Mouse (Mus musculus) hindbrain, postnatal 0 days (tissue): ENCODE data around the gene Clk4. TPM values are rescaled to one million over a fixed set of nuclear protein-coding genes. Genes with fewer than 3 reads are reported as not detected.

ENCODE experiments used
- ATAC-seq: fragments of 200-750 bp; cut with Nextera tagmentation; 2 replicates; pipeline ENCODE4 v1.8.0; 2017; ENCODE audit warnings: mild to moderate bottlenecking, moderate TSS enrichment, moderate library complexity
- DNase-seq: peaks from one replicate; pipeline ENCODE4 v3.0.0-alpha.2; 2015; ENCODE audit warnings: low spot score
- H3K27ac ChIP-seq: fragments of 300-500 bp; sonication (generic); 2 replicates; pipeline ENCODE4 v1.5.1; 2014; ENCODE audit warnings: mild to moderate bottlenecking
- H3K27me3 ChIP-seq: fragments of 300-500 bp; sonication (generic); 2 replicates; pipeline ENCODE4 v1.6.1; 2014; ENCODE audit warnings: low read length, mixed read lengths; ENCODE audit not compliant: insufficient read depth
- H3K36me3 ChIP-seq: fragments of 300-500 bp; sonication (generic); 2 replicates; pipeline ENCODE4 v1.6.1; 2014; ENCODE audit warnings: low read length, mixed read lengths; ENCODE audit not compliant: insufficient read depth
- H3K4me1 ChIP-seq: fragments of 300-500 bp; sonication (generic); 2 replicates; pipeline ENCODE4 v1.6.1; 2014; ENCODE audit warnings: antibody characterized with exemption, low read length, mixed read lengths; ENCODE audit not compliant: insufficient read depth
- H3K4me2 ChIP-seq: fragments of 300-500 bp; sonication (generic); 2 replicates; pipeline ENCODE4 v1.6.1; 2014; ENCODE audit warnings: low read depth, mild to moderate bottlenecking, low read length, moderate library complexity, mixed read lengths
- H3K4me3 ChIP-seq: fragments of 300-500 bp; sonication (generic); 2 replicates; pipeline ENCODE4 v1.5.1; 2014; ENCODE audit warnings: low read length
- H3K9ac ChIP-seq: fragments of 300-500 bp; sonication (generic); replicated peaks from 2 replicates; pipeline ENCODE4 v1.6.1; 2014; ENCODE audit warnings: mild to moderate bottlenecking, low read length, moderate library complexity, mixed read lengths
- H3K9me3 ChIP-seq: fragments of 300-500 bp; sonication (generic); 2 replicates; pipeline ENCODE4 v1.6.1; 2016; ENCODE audit warnings: low read length, mixed read lengths
- CTCF ChIP-seq: IDR thresholded peaks from 2 replicates; pipeline ENCODE4 v1.5.1; 2016; ENCODE audit warnings: antibody characterized with exemption, control low read depth, low read depth
- WGBS: fragments of 180-500 bp; shearing (Covaris S2); extraction: QIAGEN DNeasy Blood & Tissue Kit; methylation state at CpG from one replicate; pipeline ENCODE4 v1.1.7; 2014; 5-methylcytosine and 5-hydroxymethylcytosine counted together
- polyA plus RNA-seq: library from polyadenylated mRNA; unstranded; fragments of >200 nt; fragmentation: Nextera tagmentation; extraction: Ambion mirVana; gene quantifications from 2 replicates; pipeline ENCODE4 v1.2.1, GENCODE M21; 2015
- total RNA-seq: library from RNA; depleted of rRNA; stranded (reverse); fragments of >200 nt; gene quantifications from 2 replicates; pipeline ENCODE4 v1.2.3, GENCODE M21; 2014

The Clk4 gene
- total and polyA plus RNA-seq, 2 experiments from 2014 or later, result 57.6 to 93.3 TPM

DNA sequence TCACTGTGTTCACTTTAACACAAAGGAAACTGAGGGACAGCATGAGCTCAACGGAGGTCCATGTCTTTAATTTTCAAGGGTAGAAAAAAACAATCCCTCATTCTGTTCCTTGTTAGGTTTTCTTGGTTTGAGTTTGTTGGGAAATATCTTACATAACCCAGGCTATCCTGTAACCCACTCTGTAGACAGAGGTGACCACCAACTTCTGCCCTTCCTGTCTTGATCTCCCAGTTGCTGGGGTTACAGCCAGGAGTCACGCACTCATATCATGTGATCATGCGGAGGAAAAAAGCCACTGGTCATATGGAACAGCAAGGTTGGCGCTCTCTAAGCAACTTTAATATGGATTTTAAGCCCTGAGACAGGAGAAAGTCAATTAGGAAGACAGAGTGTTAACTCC lies 4.5 kb upstream of the Clk4 start:
- ATAC-seq, result no peak
- no peak for TF ChIP-seq CTCF
- Histone ChIP-seq H3K9me3 (no peaks in the 10 kb centered on the region), H3K4me3 (no peak overlapping the region), H3K9ac (no peak overlapping the region), H3K27ac (no peak overlapping the region), H3K27me3 (no peaks in the 10 kb centered on the region), H3K4me2 (no peak overlapping the region), H3K4me1 (no peaks in the 10 kb centered on the region), H3K36me3 (no peaks in the 10 kb centered on the region)
- 88% methylated on average over 4 of the region's 4 CpGs for WGBS
- DNase-seq, result no peak

DNA sequence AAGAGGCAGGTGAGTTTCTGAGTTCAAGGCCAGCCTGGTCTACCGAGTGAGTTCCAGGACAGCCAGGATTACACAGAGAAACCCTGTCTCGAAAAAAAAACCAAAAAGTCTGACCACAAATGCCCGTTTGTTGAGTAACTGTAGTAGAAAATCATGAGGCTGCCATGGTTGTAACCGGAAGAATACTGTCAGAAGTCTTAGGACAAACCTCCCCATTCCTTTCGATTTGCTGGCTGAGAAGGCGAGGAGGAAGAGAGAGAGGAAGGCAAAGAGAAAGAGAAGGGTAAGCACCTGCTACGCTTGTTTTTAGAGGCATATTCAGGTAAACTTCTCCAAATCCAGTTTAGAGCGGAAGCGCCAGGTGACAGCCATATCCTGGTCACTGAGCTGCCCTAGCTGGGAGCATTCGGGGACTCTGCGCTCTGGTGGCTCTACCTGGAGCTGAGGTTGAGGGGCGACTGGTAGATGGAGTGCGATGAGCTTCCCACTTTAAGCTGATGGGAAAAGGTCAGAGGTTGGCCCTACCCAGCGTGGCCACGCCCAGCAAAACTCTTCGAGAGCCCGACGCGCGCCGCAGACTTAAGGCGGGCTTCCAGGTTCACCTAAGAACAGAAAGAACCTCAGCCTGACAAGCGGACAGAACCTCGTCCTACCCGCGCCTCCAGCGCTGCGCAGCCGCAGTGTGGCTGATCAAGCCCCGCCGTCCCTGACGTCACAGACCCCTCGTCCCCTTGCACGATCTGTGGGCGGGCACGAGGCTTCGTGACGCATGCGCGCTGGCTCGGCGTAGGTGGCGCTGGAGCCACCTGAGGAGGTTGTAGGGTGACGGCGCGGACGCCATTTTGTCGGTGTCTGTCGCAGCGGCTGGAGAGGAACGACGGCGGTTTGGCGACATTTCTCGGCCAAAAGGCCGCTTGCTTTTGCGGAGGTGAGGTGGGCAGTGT lies 1.1 kb downstream of the Clk4 start, which contains the start of gene BC049762:
BC049762 (minus strand) TSS at position 705 of the 944 bp plus-strand sequence.
- H3K9me3 ChIP-seq, result no peaks in the 10 kb centered on the region
- peak within 1 kb of the TSS; percentile 99 for H3K9ac ChIP-seq
- peak; percentile 59 for TF ChIP-seq CTCF
- peak within 1 kb of the TSS; percentile 62 for H3K4me2 ChIP-seq
- 9% methylated on average over 57 of the region's 57 CpGs for WGBS
- peaks cover 16% of the 10 kb centered on the region; the same call in 1 of the 2 replicates for H3K4me1 ChIP-seq
- H3K4me3 ChIP-seq, result peak within 1 kb of the TSS; percentile 97
- peak; percentile 100 for DNase-seq
- no peaks in the 10 kb centered on the region for H3K36me3 ChIP-seq
- H3K27ac ChIP-seq, result peak within 1 kb of the TSS; percentile 99
- ATAC-seq, result peak; percentile 99
- no peaks in the 10 kb centered on the region for H3K27me3 ChIP-seq

DNA sequence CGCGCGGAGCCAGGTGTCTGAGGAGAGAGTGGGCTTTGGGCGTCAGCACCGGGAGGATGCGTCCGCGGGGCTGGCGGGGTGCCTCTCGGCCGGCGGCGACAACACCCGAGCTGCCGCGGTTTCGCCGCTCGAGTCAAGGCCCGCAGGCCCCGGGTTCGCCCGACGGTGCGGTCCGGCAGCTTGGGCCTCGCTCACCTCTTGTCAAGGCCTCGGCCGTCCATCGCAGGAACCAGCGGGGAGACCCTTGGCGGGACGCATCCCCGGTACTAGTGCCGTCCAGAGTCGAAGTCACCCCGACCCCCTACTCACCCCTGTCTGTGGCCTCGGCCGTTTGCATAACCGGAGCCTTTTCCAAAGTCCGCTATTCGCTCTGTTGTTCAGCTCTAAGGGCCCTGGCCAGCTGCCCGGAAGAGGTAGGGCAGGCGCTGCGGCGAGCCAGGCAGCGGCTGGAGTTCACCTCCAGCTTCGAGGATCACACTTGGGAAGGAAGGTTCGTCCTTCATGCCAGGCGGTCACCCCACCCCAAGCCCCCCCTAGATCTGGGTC lies 1.8 kb downstream of the Clk4 start:
- DNase-seq, result peak; percentile 72
- peak; percentile 70 for ATAC-seq
- WGBS, result under 1% methylated on average over 50 of the region's 50 CpGs
- Histone ChIP-seq H3K4me3 (peak overlapping the region; percentile 97), H3K9me3 (no peaks in the 10 kb centered on the region), H3K4me1 (peaks cover 16% of the 10 kb centered on the region; the same call in 1 of the 2 replicates), H3K36me3 (no peaks in the 10 kb centered on the region), H3K9ac (peak overlapping the region; percentile 99), H3K27ac (peak overlapping the region; percentile 99), H3K27me3 (no peaks in the 10 kb centered on the region), H3K4me2 (peak overlapping the region; percentile 62)
- no peak for TF ChIP-seq CTCF

DNA sequence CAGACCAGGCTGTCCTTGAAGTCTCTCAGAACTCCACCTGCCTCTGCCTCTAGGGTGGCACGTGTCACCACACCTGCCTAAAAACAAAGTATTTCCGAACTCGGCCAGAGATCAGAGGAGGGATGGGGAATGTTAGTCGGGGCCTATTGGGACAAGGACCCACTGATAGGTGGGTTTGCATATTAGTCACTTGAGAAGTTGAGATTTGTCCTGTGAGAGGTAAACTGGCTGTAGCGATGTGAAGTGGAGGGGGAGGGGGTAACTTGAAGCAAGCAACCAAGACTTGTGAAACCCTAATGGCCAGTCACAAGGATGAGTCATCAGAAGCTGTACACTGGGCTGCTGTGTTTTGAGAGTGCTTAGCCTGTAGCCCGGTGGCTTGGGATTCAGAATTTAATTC lies 2.8 kb downstream of the Clk4 start:
- ATAC-seq, result no peak
- WGBS, result 33% methylated on average over 6 of the region's 6 CpGs
- H3K9me3 ChIP-seq, result no peaks in the 10 kb centered on the region
- no peak overlapping the region for H3K27ac ChIP-seq
- no peaks in the 10 kb centered on the region for H3K36me3 ChIP-seq
- peak overlapping the region; percentile 97 for H3K4me3 ChIP-seq
- H3K9ac ChIP-seq, result peak overlapping the region; percentile 99; the same call in 1 of the 2 replicates
- H3K4me2 ChIP-seq, result peak overlapping the region; percentile 62
- DNase-seq, result peak; percentile 29
- peaks cover 16% of the 10 kb centered on the region; the same call in 1 of the 2 replicates for H3K4me1 ChIP-seq
- H3K27me3 ChIP-seq, result no peaks in the 10 kb centered on the region
- no peak for TF ChIP-seq CTCF

DNA sequence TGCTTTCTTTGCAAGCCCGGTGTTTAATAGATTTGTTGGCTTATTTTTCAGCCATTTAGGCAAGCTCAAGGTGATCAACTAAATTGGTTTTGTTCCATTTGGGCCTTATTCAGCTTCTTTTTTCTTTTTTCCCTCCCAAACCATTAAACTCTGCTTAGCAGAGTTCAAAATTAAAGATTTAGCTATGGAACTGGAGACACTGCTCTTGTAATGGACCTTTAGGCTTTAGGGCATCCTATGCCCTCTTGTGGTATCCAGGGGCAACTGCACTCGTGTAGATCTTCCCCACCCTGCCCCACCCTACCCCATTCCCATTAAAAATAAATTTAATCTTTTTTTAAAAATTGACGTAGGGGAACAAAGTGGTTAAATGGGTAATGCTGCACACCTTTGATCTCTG lies 3.8 kb downstream of the Clk4 start:
- peak; percentile 64 for DNase-seq
- H3K9me3 ChIP-seq, result no peaks in the 10 kb centered on the region
- no peak overlapping the region for H3K4me3 ChIP-seq
- H3K4me2 ChIP-seq, result peak overlapping the region; percentile 62; the same call in 1 of the 2 replicates
- H3K27ac ChIP-seq, result no peak overlapping the region
- H3K27me3 ChIP-seq, result no peaks in the 10 kb centered on the region
- peak; percentile 68 for TF ChIP-seq CTCF
- peaks cover 16% of the 10 kb centered on the region; the same call in 1 of the 2 replicates for H3K4me1 ChIP-seq
- H3K36me3 ChIP-seq, result peaks cover 3% of the 10 kb centered on the region; the same call in 1 of the 2 replicates
- WGBS, result 48% methylated on average over 3 of the region's 3 CpGs
- H3K9ac ChIP-seq, result no peak overlapping the region
- no peak for ATAC-seq

DNA sequence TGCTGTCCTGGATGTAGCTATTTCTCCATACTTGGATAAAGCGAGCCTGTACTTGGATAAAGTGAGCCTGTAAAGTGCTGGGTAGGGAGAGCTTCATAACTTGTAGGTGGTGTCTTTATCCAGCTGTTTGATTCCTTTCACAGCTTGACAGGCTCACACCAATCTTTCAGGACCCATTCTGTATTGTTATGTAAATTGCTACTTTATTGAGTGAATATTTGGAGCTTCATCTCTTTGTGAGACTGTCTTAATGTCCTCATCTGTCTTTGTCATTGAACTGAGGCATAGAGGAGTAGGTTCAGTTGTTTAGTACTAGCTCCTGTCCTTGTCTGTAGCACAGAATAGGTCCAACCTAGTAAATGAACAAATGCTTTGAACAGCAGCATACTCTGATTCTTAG lies 12.9 kb downstream of the Clk4 start:
- 53% methylated on average over 1 of the region's 1 CpGs for WGBS
- Histone ChIP-seq H3K27ac (no peak overlapping the region), H3K4me2 (no peak overlapping the region), H3K4me1 (no peaks in the 10 kb centered on the region), H3K9ac (no peak overlapping the region), H3K9me3 (no peaks in the 10 kb centered on the region), H3K36me3 (peaks cover 35% of the 10 kb centered on the region), H3K27me3 (no peaks in the 10 kb centered on the region), H3K4me3 (no peak overlapping the region)
- ATAC-seq (no peak), DNase-seq (no peak)
- no peak for TF ChIP-seq CTCF
